Mouse (Mus musculus): ENCODE measurements around the gene Hmgcs2. TPM values are rescaled to one million over a fixed set of nuclear protein-coding genes. Genes with fewer than 3 reads are reported as not detected.

Hmgcs2 gene
- polyA plus RNA-seq, 1 experiment from 2014 or later: 1.7 TPM

DNA sequence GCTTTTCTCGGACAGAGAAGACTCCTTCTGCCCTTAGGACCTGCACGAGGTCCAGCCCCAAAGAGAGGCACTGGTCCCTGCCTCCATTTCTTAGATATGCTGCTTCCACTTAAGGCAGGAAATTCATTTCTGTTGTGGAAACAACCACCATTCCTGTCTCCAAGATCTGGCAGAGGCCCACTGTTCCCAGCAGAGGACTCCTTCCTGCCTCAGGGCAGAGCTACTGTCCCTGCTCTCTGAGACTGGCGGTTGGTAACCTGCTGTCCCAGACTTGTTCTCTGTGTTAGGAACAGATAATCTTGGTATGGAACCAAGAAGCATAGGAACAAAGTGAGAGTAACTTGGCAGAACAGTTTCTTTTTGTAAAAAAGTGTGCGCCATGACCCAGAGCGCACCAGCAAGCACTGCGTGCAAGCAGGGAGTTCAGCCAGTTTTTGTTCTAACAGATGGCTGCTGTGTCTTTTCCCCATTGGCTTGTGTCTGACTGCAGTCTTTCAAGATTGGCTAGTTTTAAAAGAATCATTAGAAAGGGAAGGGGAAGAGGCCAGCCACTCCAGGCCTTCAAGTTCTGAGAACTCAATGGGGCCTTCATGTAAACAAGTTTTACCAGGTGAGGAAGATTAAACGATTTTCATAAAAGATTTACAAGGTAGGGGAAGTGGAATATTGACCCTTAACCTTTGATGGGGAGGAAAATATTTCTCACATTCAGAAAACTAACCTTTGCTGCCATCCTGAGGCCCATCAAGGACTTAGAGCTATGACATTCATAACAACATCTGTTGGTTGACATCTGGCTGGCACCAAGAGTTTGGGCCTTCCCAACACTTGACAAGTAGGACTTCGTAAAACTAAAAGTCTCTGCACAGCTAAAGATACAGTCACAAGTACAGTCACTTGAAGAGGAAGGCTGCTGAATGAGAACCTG, 25.3 kb upstream of the Hmgcs2 start:
- no peak for DNase-seq (ENCODE audit: low spot score)
- Histone ChIP-seq H3K9me3 (replicated peaks) (peaks cover 17% of the 10 kb centered on the region), H3K27me3 (ENCODE audit: low read depth, poor library complexity, severe bottlenecking) (no peaks in the 10 kb centered on the region), H3K4me3 (no peak overlapping the region), H3K27ac (replicated peaks) (no peak overlapping the region), H3K36me3 (no peaks in the 10 kb centered on the region), H3K4me1 (no peaks in the 10 kb centered on the region)
- 94% methylated on average over 8 of the region's 8 CpGs for WGBS

DNA sequence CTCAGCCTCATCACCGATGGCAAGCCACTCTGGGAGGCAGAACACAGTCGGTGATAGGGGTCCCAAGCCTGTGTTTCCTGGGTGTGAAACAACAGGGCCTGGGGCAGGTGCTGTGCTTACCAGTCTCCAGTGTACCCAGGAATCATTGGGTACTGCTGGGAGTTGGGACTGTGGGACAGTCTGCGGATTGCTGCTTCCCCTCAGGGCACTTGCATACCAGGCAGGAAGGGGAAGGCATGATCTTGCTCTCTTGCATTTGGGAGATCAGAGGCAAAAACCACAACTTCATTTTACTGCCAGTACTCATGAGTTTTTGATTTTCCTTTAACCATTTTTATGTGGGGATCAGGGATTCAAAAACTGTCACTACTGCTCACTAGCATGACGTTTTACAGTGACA, 21.5 kb upstream of the Hmgcs2 start:
- H3K4me3 ChIP-seq: no peak overlapping the region
- H3K36me3 ChIP-seq: no peaks in the 10 kb centered on the region
- WGBS: 91% methylated on average over 4 of the region's 4 CpGs
- peaks cover 2% of the 10 kb centered on the region; the same call in 1 of the 2 replicates for H3K9me3 ChIP-seq (replicated peaks)
- H3K27ac ChIP-seq (replicated peaks): no peak overlapping the region
- no peaks in the 10 kb centered on the region for H3K4me1 ChIP-seq
- no peak for DNase-seq (ENCODE audit: low spot score)
- H3K27me3 ChIP-seq (ENCODE audit: low read depth, poor library complexity, severe bottlenecking): no peaks in the 10 kb centered on the region

DNA sequence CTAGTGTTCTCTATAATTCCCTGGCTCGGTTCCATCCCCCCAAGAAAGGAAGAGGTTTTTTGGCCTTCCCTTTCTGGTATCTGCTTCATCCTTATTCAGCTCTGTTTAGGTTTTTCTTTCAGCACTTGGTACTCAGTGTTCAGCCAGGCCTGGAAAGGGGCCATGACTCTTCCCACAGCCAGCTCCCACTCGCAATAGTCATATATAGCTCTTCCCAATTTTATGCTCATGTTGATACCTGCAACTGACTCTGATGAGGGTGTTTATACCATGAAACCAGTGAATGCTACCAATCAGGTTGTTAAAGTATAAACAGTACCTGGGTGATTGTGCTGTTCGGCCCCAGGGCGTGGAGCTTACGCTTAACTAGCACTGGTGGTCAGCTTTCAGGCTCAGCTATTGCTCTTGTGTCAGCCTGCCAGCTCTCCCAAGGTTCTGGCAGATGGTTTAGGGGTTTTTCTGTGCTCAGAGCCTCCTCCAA, 20.9 kb upstream of the Hmgcs2 start:
- no peaks in the 10 kb centered on the region for H3K9me3 ChIP-seq (replicated peaks)
- no peaks in the 10 kb centered on the region for H3K27me3 ChIP-seq (ENCODE audit: low read depth, poor library complexity, severe bottlenecking)
- no peak for DNase-seq (ENCODE audit: low spot score)
- 95% methylated on average over 5 of the region's 5 CpGs for WGBS
- H3K4me1 ChIP-seq: no peaks in the 10 kb centered on the region
- no peaks in the 10 kb centered on the region for H3K36me3 ChIP-seq
- H3K4me3 ChIP-seq: no peak overlapping the region
- H3K27ac ChIP-seq (replicated peaks): no peak overlapping the region

DNA sequence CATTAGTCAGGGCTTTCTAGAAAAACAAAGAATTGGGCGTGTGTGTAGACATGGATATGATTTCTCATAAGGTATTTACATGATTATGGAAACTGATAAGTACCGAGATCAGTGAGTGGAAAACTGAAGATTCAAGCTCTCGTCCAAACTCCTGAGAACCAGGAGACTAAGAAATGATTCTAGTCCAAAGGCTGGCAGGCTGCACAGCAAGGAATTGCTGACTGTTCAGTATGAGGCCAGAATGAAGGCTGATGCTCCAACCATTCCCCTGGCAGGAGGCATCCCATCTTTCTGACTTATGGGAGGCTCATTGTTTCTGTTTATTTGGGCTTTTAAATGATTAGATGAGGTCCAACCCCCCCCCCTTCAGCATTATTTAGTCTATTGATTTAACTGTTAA, 19.7 kb upstream of the Hmgcs2 start:
- Histone ChIP-seq H3K27me3 (ENCODE audit: low read depth, poor library complexity, severe bottlenecking) (no peaks in the 10 kb centered on the region), H3K4me1 (no peaks in the 10 kb centered on the region), H3K27ac (replicated peaks) (no peak overlapping the region), H3K9me3 (replicated peaks) (no peaks in the 10 kb centered on the region), H3K36me3 (no peaks in the 10 kb centered on the region), H3K4me3 (no peak overlapping the region)
- 89% methylated on average over 3 of the region's 3 CpGs for WGBS
- no peak for DNase-seq (ENCODE audit: low spot score)

DNA sequence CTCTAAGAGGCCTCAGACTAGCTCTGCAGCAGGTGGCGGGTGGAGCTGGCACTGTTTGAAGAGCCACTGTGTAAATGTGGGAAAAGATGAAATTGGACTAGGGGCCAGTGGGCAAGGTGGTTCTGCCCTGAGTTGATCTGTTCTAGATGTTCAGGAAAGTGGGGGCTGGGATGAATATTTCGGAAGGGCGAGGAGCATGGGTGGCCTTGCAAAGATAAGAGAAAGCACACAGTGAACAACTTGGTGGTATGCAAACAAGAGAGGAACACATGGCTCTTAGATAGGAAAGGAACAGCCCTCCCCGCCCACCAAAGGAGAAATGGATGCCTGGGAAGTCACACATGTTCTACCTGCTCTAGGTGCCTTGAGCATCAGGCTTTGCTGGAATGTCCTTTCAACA, 18.8 kb upstream of the Hmgcs2 start:
- Histone ChIP-seq H3K4me1 (0 out of 2 replicates have a peak, but pooled peaks cover 4% of the 10 kb centered on the region), H3K36me3 (no peaks in the 10 kb centered on the region), H3K4me3 (no peak overlapping the region), H3K9me3 (replicated peaks) (no peaks in the 10 kb centered on the region), H3K27ac (replicated peaks) (no peak overlapping the region), H3K27me3 (ENCODE audit: low read depth, poor library complexity, severe bottlenecking) (no peaks in the 10 kb centered on the region)
- 94% methylated on average over 4 of the region's 4 CpGs for WGBS
- DNase-seq (ENCODE audit: low spot score): no peak

DNA sequence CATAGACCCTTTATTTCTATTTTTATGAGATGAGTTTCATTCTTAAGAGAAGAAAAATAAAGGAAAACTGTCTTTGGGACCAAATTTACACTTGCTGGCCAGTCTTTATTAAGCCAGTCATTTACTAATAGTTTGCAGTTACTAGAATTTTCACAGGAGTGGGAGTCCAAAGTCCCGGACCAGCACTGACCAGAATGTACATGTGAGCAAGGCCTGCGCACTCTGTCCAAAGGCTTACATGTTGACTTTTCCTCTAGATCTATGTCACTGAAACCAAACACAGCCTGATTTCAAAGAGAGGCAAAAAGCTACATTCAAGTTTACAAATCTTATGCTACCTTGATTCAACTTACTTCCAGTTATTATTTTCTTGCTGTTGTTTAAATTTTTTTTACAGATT, 18.1 kb upstream of the Hmgcs2 start:
- H3K4me3 ChIP-seq: no peak overlapping the region
- H3K36me3 ChIP-seq: no peaks in the 10 kb centered on the region
- WGBS: 92% methylated on average over 2 of the region's 2 CpGs
- H3K27me3 ChIP-seq (ENCODE audit: low read depth, poor library complexity, severe bottlenecking): no peaks in the 10 kb centered on the region
- no peaks in the 10 kb centered on the region for H3K9me3 ChIP-seq (replicated peaks)
- peaks cover 10% of the 10 kb centered on the region for H3K4me1 ChIP-seq
- no peak overlapping the region for H3K27ac ChIP-seq (replicated peaks)
- DNase-seq (ENCODE audit: low spot score): no peak

DNA sequence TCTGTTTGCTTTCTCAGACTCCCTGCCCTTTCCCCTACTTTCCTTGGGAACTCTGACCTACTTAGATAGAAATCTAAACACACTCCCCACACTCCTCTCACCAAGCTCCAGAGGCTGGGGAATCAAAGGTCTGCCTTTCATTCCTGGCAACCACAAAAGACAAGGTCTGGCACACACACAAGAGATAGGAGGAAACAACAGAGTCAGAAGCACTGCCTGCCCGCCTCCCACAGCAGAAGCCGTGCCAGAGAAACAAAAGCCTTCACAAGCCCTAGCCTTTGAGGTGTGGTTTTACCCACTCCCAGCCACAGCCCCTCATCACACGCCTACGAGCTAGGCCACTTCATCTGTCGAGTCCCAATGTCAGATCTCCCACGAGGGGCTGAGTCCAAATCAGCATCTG, 13.0 kb upstream of the Hmgcs2 start:
- 13% methylated on average over 6 of the region's 6 CpGs for WGBS
- peaks cover 19% of the 10 kb centered on the region for H3K4me1 ChIP-seq
- no peak overlapping the region for H3K4me3 ChIP-seq
- no peaks in the 10 kb centered on the region for H3K27me3 ChIP-seq (ENCODE audit: low read depth, poor library complexity, severe bottlenecking)
- no peaks in the 10 kb centered on the region for H3K9me3 ChIP-seq (replicated peaks)
- peak overlapping the region; percentile 79 for H3K27ac ChIP-seq (replicated peaks)
- no peaks in the 10 kb centered on the region for H3K36me3 ChIP-seq
- DNase-seq (ENCODE audit: low spot score): peak; percentile 34

DNA sequence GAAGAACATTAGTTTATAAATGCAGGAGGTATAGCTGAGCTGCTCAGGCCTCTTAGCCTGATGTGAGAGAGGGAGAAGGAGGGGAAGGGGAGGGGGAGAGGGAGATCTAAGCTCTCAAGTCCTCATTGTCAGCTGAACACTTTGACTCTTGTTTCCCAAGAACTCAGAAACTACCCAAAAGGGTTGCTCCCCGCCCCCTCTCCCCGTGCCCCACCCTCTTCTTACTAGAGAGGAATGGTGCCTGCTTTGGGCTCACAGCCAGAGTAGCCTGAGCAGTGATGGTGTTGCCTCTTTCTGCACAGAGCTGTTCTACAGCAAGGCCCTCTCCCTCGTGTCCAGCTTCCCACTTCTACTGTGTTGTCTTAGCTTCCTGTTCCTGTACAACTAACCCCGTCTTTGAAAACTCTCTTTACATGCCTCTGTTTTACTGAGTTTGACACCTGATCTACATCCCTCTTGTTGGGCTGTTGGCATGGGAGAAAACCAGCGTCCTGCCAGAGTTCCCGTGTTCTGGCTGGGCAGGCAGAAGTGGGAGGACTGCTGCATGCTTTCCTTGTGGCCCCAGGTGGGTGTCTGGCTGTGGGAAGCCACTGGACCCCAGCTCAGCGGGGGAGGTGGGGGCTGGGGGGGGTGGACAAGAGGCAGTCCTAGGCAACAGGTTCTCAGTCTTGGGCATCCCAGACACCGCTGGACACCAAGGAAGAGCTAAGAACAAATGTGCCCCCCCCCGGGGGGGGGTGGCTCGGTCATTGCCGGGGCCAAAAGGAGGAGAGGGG, 6.4 kb upstream of the Hmgcs2 start:
- no peak for DNase-seq (ENCODE audit: low spot score)
- WGBS: 61% methylated on average over 11 of the region's 11 CpGs
- Histone ChIP-seq H3K4me1 (peaks cover 10% of the 10 kb centered on the region), H3K27me3 (ENCODE audit: low read depth, poor library complexity, severe bottlenecking) (no peaks in the 10 kb centered on the region), H3K4me3 (no peak overlapping the region), H3K27ac (replicated peaks) (peak overlapping the region; percentile 57; the same call in 1 of the 2 replicates), H3K36me3 (no peaks in the 10 kb centered on the region), H3K9me3 (replicated peaks) (no peaks in the 10 kb centered on the region)

DNA sequence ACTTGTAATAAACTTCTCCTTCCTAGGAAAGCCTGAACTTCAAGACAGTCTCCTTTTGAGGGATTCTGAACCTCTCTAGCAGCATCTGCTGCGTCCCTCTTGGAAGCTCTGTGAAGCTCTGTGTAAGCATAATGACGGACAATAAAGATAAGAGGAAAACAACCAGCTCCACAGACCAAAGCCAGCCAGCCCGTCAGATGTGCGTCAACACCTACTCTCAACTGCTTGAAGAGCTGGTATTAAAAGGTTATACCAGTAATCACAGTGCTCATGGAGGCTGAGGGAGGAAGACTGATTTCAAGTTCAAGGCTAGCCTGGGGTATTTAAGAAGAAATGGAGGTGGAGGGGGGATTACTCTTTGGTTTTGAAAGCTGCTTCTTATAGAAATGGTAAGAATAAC, 553 bp upstream of the Hmgcs2 start:
- H3K9me3 ChIP-seq (replicated peaks): no peaks in the 10 kb centered on the region
- H3K4me1 ChIP-seq: peaks cover 14% of the 10 kb centered on the region
- no peaks in the 10 kb centered on the region for H3K27me3 ChIP-seq (ENCODE audit: low read depth, poor library complexity, severe bottlenecking)
- H3K27ac ChIP-seq (replicated peaks): no peak overlapping the region
- 88% methylated on average over 4 of the region's 4 CpGs for WGBS
- no peak overlapping the region for H3K4me3 ChIP-seq
- H3K36me3 ChIP-seq: no peaks in the 10 kb centered on the region
- DNase-seq (ENCODE audit: low spot score): no peak

DNA sequence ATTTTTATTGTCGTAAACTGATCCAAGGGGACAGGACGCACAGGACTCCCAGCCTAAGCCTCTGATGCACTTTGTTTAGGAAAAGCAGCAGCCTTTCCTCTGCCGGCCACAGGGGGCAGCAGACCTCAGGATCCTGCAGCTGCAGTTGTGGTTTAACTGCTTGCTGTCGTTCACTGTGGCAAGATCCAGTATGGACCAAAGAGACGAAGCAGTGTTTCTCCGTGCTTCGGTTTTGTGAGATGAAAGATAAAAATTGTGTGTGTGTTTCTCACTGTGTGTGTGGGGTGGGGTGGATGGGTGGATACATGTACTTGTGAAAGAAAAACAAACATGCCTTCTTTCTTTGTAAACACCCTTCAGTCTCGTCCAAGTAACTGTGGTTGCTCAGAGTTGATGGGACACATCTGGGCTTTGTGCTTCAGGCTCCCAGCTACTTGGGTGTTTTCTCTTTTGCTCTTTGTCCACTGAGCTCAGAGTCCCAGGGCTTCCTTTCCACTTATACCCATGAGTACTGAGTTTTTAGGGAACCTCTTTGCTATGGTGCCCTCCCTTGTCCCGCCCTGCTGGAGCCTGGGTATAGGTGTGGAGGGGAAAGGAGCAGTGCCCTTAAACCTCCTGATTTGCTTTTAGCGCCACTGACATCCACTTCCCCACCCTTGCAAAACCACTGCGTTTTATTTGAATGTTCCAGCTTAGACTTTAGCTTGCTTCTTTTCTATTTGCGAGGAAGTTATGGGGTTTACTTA, 871 bp downstream of the Hmgcs2 start:
- Histone ChIP-seq H3K4me1 (peaks cover 14% of the 10 kb centered on the region), H3K27ac (replicated peaks) (0 out of 2 replicates have a peak overlapping the region, but pooled peaks have one; percentile 14), H3K9me3 (replicated peaks) (no peaks in the 10 kb centered on the region), H3K4me3 (no peak overlapping the region), H3K36me3 (no peaks in the 10 kb centered on the region), H3K27me3 (ENCODE audit: low read depth, poor library complexity, severe bottlenecking) (no peaks in the 10 kb centered on the region)
- DNase-seq (ENCODE audit: low spot score): peak; percentile 65
- WGBS: 49% methylated on average over 12 of the region's 12 CpGs

DNA sequence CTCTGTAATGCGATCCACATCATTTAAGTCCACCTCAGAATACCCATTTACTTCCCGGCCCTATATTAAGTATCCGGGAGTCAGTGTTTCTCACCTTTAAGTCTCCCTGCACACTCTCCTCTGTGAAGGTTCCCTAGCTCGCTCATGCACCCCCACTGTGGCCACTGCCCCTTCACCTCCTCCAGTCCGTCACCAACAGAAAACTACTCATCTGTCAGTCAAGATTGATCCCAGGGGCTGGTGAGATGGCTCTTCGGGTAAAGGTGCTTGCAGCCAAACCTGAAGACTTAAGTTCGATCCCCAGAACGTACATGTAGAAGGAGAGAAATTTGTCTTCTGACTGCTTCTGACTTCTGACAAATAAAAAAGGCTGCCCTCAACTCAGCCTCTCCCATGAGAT, 2.2 kb downstream of the Hmgcs2 start:
- DNase-seq (ENCODE audit: low spot score): no peak
- 92% methylated on average over 8 of the region's 8 CpGs for WGBS
- H3K27ac ChIP-seq (replicated peaks): no peak overlapping the region
- peaks cover 14% of the 10 kb centered on the region for H3K4me1 ChIP-seq
- H3K9me3 ChIP-seq (replicated peaks): 0 out of 2 replicates have a peak, but pooled peaks cover 4% of the 10 kb centered on the region
- no peak overlapping the region for H3K4me3 ChIP-seq
- no peaks in the 10 kb centered on the region for H3K27me3 ChIP-seq (ENCODE audit: low read depth, poor library complexity, severe bottlenecking)
- H3K36me3 ChIP-seq: no peaks in the 10 kb centered on the region

DNA sequence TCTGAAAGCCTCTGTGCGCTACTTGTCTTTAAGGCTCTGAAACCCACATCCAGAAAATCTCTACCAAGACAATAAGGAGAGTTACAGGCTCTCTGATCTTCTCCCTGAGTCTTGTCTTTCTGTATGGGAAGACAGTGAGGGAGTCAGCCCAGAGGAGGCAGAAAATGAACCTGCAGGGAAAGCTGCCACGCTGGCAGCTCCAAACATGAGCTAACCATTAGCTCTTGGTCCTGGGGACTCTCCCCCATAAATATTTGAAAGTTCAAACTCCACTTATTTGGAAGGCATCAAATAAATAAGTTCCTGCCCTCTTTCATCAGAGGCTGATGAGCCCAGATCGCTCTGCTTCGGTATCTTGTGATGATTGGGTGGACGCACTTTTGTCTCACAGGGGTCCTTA, 3.0 kb downstream of the Hmgcs2 start:
- WGBS: 86% methylated on average over 5 of the region's 5 CpGs
- H3K36me3 ChIP-seq: no peaks in the 10 kb centered on the region
- no peak overlapping the region for H3K27ac ChIP-seq (replicated peaks)
- H3K4me3 ChIP-seq: no peak overlapping the region
- H3K27me3 ChIP-seq (ENCODE audit: low read depth, poor library complexity, severe bottlenecking): no peaks in the 10 kb centered on the region
- 0 out of 2 replicates have a peak, but pooled peaks cover 4% of the 10 kb centered on the region for H3K9me3 ChIP-seq (replicated peaks)
- H3K4me1 ChIP-seq: peaks cover 14% of the 10 kb centered on the region
- DNase-seq (ENCODE audit: low spot score): no peak
